Mouse (Mus musculus): Measurements from ENCODE around the gene Gm5737. TPM values are rescaled to one million over a fixed set of nuclear protein-coding genes. Genes with fewer than 3 reads are reported as not detected.

Gene Gm5737
- not detected in 2 replicates for polyA plus RNA-seq (2016; fragmentation: Nextera tagmentation; extraction: Ambion mirVana)

DNA sequence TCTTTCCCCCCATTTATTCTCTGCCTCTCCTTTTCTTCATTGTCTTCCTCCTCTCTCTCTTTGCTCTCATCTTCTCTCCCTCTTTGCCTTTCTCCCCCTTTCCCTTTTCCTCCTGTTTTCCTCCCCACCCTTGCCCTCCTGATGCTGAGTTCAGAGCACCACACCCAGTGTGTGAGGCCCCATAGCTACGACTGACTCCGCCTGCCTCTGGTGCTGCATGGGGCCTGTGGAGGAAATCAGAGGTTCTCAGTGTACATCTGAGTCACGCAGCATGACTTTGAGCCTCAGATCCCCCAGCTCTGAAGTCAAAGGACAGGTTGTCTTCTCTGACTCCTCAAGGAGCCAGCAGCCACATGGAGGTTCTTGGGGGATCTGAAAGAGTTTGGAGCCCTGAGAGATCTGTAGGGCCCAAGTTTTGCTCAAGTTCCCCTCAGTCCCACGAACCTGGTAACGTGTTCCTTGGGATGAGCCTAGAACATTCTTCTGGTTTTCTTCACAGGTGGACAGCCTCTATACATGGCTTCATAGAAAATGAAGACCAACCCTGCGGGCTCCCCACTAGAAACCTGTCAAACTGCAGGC, at the start of gene Gm5737:
Gene Gm5737, plus strand, starts transcription at position 532 of the 582 bp plus-strand sequence.
- WGBS = 84% methylated on average over 6 of the region's 6 CpGs
- H3K4me1 ChIP-seq = peaks cover 4% of the 10 kb centered on the region
- ATAC-seq (ENCODE audit: low FRiP score) = no peak

DNA sequence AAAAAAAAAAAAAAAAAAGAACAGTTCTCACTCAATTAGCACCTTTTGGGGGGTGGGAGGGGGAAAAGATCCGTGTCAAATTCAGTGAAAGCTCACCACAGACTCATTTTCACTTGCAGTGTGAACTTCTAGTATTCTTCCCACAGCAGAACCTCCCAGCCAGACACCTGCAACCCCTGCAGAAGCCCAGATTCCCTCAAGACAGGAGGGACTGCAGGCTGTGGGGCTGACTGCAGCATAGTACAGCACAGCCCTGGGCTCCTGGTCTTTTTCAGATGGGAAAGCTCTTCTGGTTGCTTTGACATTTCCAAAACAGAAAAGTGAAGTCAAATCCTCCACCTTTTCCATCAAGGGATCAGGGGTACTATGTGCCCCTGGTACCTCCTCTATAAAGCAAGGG, 44.8 kb upstream of the Gm5737 start:
- Histone ChIP-seq H3K9ac (no peak overlapping the region), H3K4me1 (peaks cover 10% of the 10 kb centered on the region), H3K27me3 (no peaks in the 10 kb centered on the region), H3K27ac (no peak overlapping the region), H3K36me3 (replicated peaks) (no peaks in the 10 kb centered on the region), H3K4me3 (replicated peaks) (no peak overlapping the region), H3K4me2 (no peak overlapping the region), H3K9me3 (no peaks in the 10 kb centered on the region)
- ATAC-seq (ENCODE audit: low FRiP score) = no peak
- WGBS = 0% methylated on average over 1 of the region's 1 CpGs

More for the DNA sequence above, at the start of gene Gm5737:
- Histone ChIP-seq H3K4me3 (replicated peaks) (no peak within 1 kb of the TSS), H3K4me2 (no peak within 1 kb of the TSS), H3K9me3 (no peaks in the 10 kb centered on the region), H3K9ac (no peak within 1 kb of the TSS), H3K27me3 (peaks cover 18% of the 10 kb centered on the region), H3K27ac (no peak within 1 kb of the TSS), H3K36me3 (replicated peaks) (no peaks in the 10 kb centered on the region)

DNA sequence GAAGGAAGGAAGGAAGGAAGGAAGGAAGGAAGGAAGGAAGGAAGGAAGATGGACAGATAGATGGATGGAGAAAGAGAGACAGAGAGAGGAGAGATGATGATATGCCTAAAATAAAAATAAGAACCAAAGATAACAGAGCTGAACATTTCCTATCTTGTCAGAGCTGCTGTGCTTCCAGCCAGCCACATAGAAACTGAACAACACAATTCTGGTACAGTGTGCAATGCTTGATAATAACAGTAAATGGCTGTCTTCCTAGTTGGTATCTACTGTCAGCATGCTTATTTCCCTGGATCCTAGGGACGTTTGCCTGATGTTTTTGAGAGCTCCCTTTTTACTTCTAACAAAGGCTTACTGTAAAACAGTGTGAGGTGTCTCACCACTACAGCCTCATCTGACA, 40.8 kb upstream of the Gm5737 start:
- Histone ChIP-seq H3K36me3 (replicated peaks) (no peaks in the 10 kb centered on the region), H3K4me3 (replicated peaks) (no peak overlapping the region), H3K27me3 (no peaks in the 10 kb centered on the region), H3K9ac (no peak overlapping the region), H3K27ac (no peak overlapping the region), H3K9me3 (no peaks in the 10 kb centered on the region), H3K4me2 (no peak overlapping the region), H3K4me1 (peaks cover 10% of the 10 kb centered on the region)
- ATAC-seq (ENCODE audit: low FRiP score) = no peak
- 65% methylated on average over 1 of the region's 1 CpGs for WGBS

DNA sequence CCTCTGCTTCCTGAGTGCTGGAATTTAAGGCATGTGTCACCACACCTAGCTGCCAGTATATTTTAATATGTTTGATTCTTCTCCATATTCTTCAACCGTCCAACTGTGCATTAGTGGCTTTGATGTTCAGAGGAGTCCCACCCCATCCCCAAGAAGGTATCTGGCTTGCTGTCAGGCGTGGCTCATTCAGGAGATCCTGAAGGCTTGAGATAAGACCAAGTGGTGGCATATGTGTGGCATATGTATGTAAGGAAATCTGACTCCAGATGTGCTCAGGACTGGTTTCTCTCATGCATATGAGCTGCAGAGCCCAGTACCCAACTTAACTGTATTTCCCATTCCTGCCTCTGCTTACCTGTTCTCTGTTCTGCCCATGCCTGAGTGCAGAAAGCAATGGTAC, 34.2 kb upstream of the Gm5737 start:
- Histone ChIP-seq H3K9me3 (no peaks in the 10 kb centered on the region), H3K4me3 (replicated peaks) (no peak overlapping the region)
- 72% methylated on average over 2 of the region's 2 CpGs for WGBS

DNA sequence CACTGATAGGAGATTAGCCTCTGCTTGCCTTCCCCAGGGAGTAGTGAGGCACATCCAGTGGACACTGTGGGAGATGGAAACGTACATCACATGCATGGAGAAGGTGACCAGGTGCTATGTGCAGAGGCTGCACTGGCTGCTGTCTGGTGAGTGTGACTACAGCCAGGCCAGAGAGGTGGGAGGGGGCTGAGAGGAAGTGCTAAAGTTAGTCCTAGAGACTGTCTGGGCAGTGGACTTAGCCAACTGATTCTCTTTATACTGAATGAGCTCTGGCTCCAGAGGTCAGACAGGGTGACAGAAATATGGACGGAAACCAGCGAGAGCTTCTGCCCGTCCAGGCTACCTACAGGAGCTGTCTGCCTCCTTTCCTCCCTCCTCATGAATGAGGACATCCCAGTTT, 16.6 kb upstream of the Gm5737 start:
- no peak overlapping the region for H3K4me2 ChIP-seq
- H3K4me1 ChIP-seq = no peaks in the 10 kb centered on the region
- H3K27ac ChIP-seq = no peak overlapping the region
- no peaks in the 10 kb centered on the region for H3K9me3 ChIP-seq
- H3K36me3 ChIP-seq (replicated peaks) = no peaks in the 10 kb centered on the region
- WGBS = 88% methylated on average over 4 of the region's 4 CpGs
- no peaks in the 10 kb centered on the region for H3K27me3 ChIP-seq
- no peak overlapping the region for H3K4me3 ChIP-seq (replicated peaks)
- H3K9ac ChIP-seq = no peak overlapping the region
- ATAC-seq (ENCODE audit: low FRiP score) = no peak

More for the DNA sequence above, 34.2 kb upstream of the Gm5737 start:
- Histone ChIP-seq H3K4me1 (no peaks in the 10 kb centered on the region), H3K36me3 (replicated peaks) (no peaks in the 10 kb centered on the region), H3K27ac (no peak overlapping the region), H3K4me2 (no peak overlapping the region), H3K9ac (no peak overlapping the region), H3K27me3 (no peaks in the 10 kb centered on the region)
- ATAC-seq (ENCODE audit: low FRiP score) = no peak

DNA sequence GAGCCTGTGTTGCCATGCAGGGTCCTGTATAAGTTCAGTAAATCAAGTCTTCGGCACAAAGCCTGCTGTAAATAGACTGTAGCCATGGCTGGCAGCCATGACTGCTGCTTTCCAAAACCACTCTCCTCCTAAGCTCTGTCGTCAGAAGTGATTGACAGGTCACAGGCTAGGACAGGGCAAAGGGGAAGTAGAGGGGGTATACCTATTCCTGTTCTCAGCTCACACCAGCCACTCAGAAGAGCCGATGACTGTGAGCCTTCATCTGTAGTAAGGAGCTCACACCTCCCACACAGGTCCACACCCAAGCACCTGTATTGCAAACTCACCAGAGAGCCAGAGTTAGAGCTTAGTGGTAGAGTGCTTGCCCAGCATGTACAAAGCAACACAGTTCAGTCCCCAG, 15.8 kb upstream of the Gm5737 start:
- no peak overlapping the region for H3K4me2 ChIP-seq
- ATAC-seq (ENCODE audit: low FRiP score) = no peak
- 91% methylated on average over 3 of the region's 3 CpGs for WGBS
- H3K27me3 ChIP-seq = no peaks in the 10 kb centered on the region
- H3K4me3 ChIP-seq (replicated peaks) = no peak overlapping the region
- H3K9me3 ChIP-seq = no peaks in the 10 kb centered on the region
- no peak overlapping the region for H3K9ac ChIP-seq
- H3K27ac ChIP-seq = no peak overlapping the region
- no peaks in the 10 kb centered on the region for H3K4me1 ChIP-seq
- no peaks in the 10 kb centered on the region for H3K36me3 ChIP-seq (replicated peaks)

DNA sequence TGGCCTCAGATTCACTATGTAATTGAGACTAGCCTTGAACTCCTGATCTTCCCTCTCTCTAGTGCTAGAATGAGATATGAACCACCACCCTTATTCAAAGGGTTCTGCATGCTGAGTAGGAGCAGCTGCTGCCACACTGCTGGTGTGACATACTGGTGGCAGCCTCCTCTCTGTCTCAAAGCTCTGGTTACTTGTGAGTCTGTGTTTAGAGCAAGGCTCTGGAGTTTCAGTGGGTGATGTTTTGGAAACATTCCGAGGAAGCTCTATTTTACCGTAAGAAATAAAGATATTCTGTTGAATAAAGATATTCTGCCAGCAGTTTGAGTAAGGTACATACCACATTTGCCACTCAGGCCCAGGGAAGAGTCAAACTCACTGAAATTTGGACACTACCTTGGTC, 8.9 kb upstream of the Gm5737 start:
- no peak overlapping the region for H3K4me2 ChIP-seq
- H3K9ac ChIP-seq = no peak overlapping the region
- no peaks in the 10 kb centered on the region for H3K4me1 ChIP-seq
- H3K4me3 ChIP-seq (replicated peaks) = no peak overlapping the region
- H3K36me3 ChIP-seq (replicated peaks) = no peaks in the 10 kb centered on the region
- ATAC-seq (ENCODE audit: low FRiP score) = no peak
- no peaks in the 10 kb centered on the region for H3K27me3 ChIP-seq
- H3K9me3 ChIP-seq = no peaks in the 10 kb centered on the region
- 89% methylated on average over 2 of the region's 2 CpGs for WGBS
- H3K27ac ChIP-seq = no peak overlapping the region

DNA sequence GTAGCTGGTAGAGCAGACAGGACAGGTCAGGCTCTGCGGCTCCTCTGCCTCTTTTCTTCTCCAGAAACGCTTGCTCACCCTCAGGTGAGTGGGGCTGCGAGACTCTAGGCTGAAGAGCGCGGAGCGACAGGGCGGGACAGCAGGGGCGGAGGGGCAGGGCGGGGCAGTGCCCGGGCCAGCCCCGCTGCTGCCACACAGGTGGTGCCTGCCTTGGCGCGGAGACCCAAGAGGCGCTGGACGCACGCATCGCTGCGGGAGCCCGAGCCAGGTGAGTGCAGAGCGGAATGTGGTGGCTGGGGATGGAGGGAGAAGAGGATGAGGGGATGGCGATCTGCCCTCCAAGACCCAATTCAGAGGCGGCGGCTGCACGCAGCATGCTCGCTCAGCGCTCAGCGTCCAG, 2.5 kb upstream of the Gm5737 start:
- no peak for ATAC-seq (ENCODE audit: low FRiP score)
- 5% methylated on average over 27 of the region's 27 CpGs for WGBS
- Histone ChIP-seq H3K9me3 (no peaks in the 10 kb centered on the region), H3K27ac (no peak overlapping the region), H3K4me3 (replicated peaks) (peak overlapping the region; percentile 25), H3K4me1 (peaks cover 4% of the 10 kb centered on the region), H3K36me3 (replicated peaks) (no peaks in the 10 kb centered on the region), H3K27me3 (peaks cover 18% of the 10 kb centered on the region), H3K4me2 (peak overlapping the region; percentile 55), H3K9ac (peak overlapping the region; percentile 41; the same call in 1 of the 2 replicates)

DNA sequence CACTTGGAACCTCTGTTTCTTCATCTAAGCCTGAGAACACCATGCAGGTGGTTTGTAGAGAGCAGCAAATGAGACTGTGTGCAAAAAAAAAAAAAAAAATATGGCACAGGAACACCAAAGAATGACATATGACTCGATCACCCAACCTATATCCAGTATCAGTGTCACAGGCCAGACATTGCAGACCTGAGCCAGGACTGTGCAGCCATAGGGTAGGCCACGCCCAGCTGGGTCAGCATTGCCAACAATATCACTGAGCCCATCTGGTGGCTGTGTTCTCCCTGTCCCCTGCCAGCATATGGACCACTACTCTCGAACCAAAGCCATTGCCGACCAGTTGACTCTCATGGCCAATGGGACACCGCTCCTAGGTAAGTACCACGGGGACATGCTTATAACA, 5.4 kb downstream of the Gm5737 start:
- Histone ChIP-seq H3K27ac (no peak overlapping the region), H3K9me3 (no peaks in the 10 kb centered on the region), H3K36me3 (replicated peaks) (no peaks in the 10 kb centered on the region), H3K4me3 (replicated peaks) (no peak overlapping the region), H3K27me3 (no peaks in the 10 kb centered on the region), H3K4me2 (no peak overlapping the region), H3K9ac (no peak overlapping the region), H3K4me1 (no peaks in the 10 kb centered on the region)
- WGBS = 91% methylated on average over 6 of the region's 6 CpGs
- no peak for ATAC-seq (ENCODE audit: low FRiP score)

DNA sequence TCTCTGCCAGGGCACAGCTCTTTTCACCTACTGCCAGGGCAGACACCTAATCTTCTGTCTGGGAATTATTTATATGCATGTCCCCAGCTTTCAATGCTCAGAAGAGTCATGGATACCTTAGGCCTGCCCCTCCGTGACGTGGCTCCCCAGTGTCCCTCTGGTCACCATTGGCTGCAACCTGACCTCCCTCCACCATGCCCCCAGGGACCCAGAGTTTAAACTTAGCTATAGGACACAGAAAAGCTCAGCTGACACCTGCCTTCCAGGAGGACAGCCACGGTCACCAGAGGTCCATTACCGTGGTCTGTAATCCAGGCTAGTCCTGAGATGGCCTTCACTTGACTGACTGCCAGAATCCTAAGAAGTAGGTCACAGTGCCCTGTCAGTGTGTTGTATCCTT, 7.2 kb downstream of the Gm5737 start:
- no peak for ATAC-seq (ENCODE audit: low FRiP score)
- no peaks in the 10 kb centered on the region for H3K36me3 ChIP-seq (replicated peaks)
- H3K27ac ChIP-seq = no peak overlapping the region
- H3K4me2 ChIP-seq = no peak overlapping the region
- WGBS = 84% methylated on average over 4 of the region's 4 CpGs
- H3K9me3 ChIP-seq = no peaks in the 10 kb centered on the region
- H3K4me1 ChIP-seq = no peaks in the 10 kb centered on the region
- no peaks in the 10 kb centered on the region for H3K27me3 ChIP-seq
- H3K4me3 ChIP-seq (replicated peaks) = no peak overlapping the region
- no peak overlapping the region for H3K9ac ChIP-seq

DNA sequence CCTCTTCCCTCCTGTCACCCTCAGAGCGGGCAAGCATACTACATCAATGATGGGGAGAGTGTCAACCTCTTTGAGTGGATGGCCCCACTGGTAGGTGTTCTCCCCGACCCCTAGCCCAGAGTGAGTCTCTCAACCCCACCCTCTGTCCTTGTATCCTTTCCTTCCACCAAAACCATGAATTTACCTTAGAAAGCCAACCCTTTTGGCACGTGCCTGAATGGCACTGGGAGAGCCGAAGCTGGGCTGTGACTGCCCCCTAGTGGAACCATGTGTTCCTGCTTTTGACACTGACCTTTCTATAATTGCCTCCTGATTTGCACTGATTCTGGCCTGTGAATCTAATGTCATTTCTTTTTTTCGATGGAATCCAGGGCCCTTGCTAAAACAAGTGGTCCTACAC, 11.1 kb downstream of the Gm5737 start:
- Histone ChIP-seq H3K4me1 (no peaks in the 10 kb centered on the region), H3K4me3 (replicated peaks) (no peak overlapping the region), H3K27ac (no peak overlapping the region), H3K4me2 (no peak overlapping the region), H3K27me3 (peaks cover 6% of the 10 kb centered on the region; the same call in 1 of the 2 replicates), H3K9me3 (no peaks in the 10 kb centered on the region), H3K9ac (no peak overlapping the region), H3K36me3 (replicated peaks) (no peaks in the 10 kb centered on the region)
- peak; percentile 41; the same call in 1 of the 2 replicates for ATAC-seq (ENCODE audit: low FRiP score)
- WGBS = 22% methylated on average over 5 of the region's 5 CpGs

DNA sequence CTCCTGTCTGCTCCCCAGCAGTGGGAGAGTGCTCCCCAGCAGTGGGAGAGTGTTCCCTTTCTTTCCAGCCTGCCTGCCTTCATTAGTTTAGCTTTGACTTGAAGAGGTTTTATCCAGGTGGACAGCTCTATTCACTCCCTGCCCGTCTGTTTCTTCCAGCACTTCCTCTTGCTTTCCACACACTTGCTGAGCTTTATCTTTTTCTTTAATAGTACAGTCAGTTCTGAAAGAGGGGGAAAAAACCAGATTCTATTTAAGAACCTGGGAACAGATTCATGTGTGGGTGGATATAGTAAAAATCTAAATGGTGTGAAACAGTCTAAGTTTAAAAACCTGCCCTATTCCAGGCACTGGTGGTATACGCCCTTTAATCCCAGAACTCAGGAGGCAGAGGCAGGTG, 12.9 kb downstream of the Gm5737 start:
- H3K4me2 ChIP-seq = no peak overlapping the region
- 63% methylated on average over 2 of the region's 2 CpGs for WGBS
- no peaks in the 10 kb centered on the region for H3K36me3 ChIP-seq (replicated peaks)
- H3K27me3 ChIP-seq = peaks cover 18% of the 10 kb centered on the region
- H3K9me3 ChIP-seq = no peaks in the 10 kb centered on the region
- H3K27ac ChIP-seq = no peak overlapping the region
- no peaks in the 10 kb centered on the region for H3K4me1 ChIP-seq
- ATAC-seq (ENCODE audit: low FRiP score) = no peak
- H3K9ac ChIP-seq = no peak overlapping the region
- no peak overlapping the region for H3K4me3 ChIP-seq (replicated peaks)

DNA sequence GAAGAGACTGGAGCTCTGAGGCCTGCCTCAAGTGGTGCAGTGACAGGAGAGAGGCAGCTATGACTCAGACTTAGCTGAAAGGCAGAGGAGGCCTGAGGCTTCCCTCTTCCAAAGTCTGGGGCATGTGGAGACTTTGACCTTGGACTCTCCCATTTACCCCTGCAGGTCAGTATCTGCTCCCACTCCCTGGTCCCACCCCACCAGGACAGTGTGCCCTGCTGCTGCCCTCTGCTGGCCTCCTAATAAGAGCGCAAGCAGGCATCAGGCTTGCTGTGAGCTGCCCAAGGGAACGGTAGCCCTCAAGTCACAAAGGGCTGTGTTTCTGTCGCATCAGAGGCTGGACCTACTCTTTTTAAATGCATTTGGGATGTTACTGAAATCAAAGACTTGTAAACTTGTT, 14.2 kb downstream of the Gm5737 start:
- no peak overlapping the region for H3K9ac ChIP-seq
- no peak overlapping the region for H3K27ac ChIP-seq
- no peaks in the 10 kb centered on the region for H3K36me3 ChIP-seq (replicated peaks)
- H3K9me3 ChIP-seq = no peaks in the 10 kb centered on the region
- 18% methylated on average over 3 of the region's 3 CpGs for WGBS
- H3K4me1 ChIP-seq = peaks cover 13% of the 10 kb centered on the region
- no peak overlapping the region for H3K4me3 ChIP-seq (replicated peaks)
- no peak for ATAC-seq (ENCODE audit: low FRiP score)
- H3K4me2 ChIP-seq = no peak overlapping the region
- H3K27me3 ChIP-seq = peaks cover 31% of the 10 kb centered on the region
